Mouse (Mus musculus) embryonic facial prominence, embryonic 14.5 days (tissue): ENCODE data around the gene Gcnt3. TPM values are rescaled to one million over a fixed set of nuclear protein-coding genes. Genes with fewer than 3 reads are reported as not detected.

Source experiments
- ATAC-seq: fragments of 200-750 bp; cut with Nextera tagmentation; 2 replicates; pipeline ENCODE4 v1.8.0; 2017; ENCODE audit warnings: low read depth, moderate number of reproducible peaks, moderate TSS enrichment
- DNase-seq: peaks from one replicate; pipeline ENCODE4 v3.0.0-alpha.2; 2015; ENCODE audit warnings: low spot score
- H3K27ac ChIP-seq: fragments of 300-500 bp; sonication (generic); replicated peaks from 2 replicates; pipeline ENCODE4 v1.5.1; 2014; ENCODE audit warnings: low read depth, mild to moderate bottlenecking, low read length, moderate library complexity
- H3K27me3 ChIP-seq: fragments of 300-500 bp; sonication (generic); replicated peaks from 2 replicates; pipeline ENCODE4 v1.6.1; 2014; ENCODE audit warnings: low read length; ENCODE audit not compliant: control insufficient read depth, insufficient read depth
- H3K36me3 ChIP-seq: fragments of 300-500 bp; sonication (generic); 2 replicates; pipeline ENCODE4 v1.6.1; 2014; ENCODE audit warnings: low read length, mixed read lengths; ENCODE audit not compliant: control insufficient read depth, insufficient read depth
- H3K4me1 ChIP-seq: fragments of 300-500 bp; sonication (generic); 2 replicates; pipeline ENCODE4 v1.6.1; 2014; ENCODE audit warnings: antibody characterized with exemption, low read length; ENCODE audit not compliant: control insufficient read depth, insufficient read depth
- H3K4me2 ChIP-seq: fragments of 300-500 bp; sonication (generic); 2 replicates; pipeline ENCODE4 v1.6.1; 2014; ENCODE audit warnings: low read depth, mild to moderate bottlenecking, low read length, moderate library complexity, mixed read lengths
- H3K4me3 ChIP-seq: fragments of 300-500 bp; sonication (generic); 2 replicates; pipeline ENCODE4 v1.5.1; 2014; ENCODE audit warnings: low read depth, mild to moderate bottlenecking, low read length
- H3K9ac ChIP-seq: fragments of 300-500 bp; sonication (generic); 2 replicates; pipeline ENCODE4 v1.6.1; 2014; ENCODE audit warnings: low read depth, mild to moderate bottlenecking, low read length, moderate library complexity, mixed read lengths
- H3K9me3 ChIP-seq: fragments of 300-500 bp; sonication (generic); 2 replicates; pipeline ENCODE4 v1.6.1; 2016; ENCODE audit warnings: low read length; ENCODE audit not compliant: control insufficient read depth
- WGBS: fragments of 180-500 bp; shearing (Covaris S2); extraction: QIAGEN DNeasy Blood & Tissue Kit; methylation state at CpG from one replicate; pipeline ENCODE4 v1.1.7; 2014; 5-methylcytosine and 5-hydroxymethylcytosine counted together
- polyA plus RNA-seq: library from polyadenylated mRNA; unstranded; fragments of >200 nt; fragmentation: Nextera tagmentation; extraction: Ambion mirVana; gene quantifications from 2 replicates; pipeline ENCODE4 v1.2.1, GENCODE M21; 2014

The Gcnt3 gene
- polyA plus RNA-seq, 1 experiment from 2014 or later, result 0.06 TPM

GRCm38 (mm10) chr9:69988706-69989302 lies 49.1 kb downstream of the Gcnt3 start:
- peak; percentile 21; the same call in 1 of the 2 replicates for ATAC-seq
- WGBS, result 22% methylated on average over 16 of the region's 16 CpGs

DNA sequence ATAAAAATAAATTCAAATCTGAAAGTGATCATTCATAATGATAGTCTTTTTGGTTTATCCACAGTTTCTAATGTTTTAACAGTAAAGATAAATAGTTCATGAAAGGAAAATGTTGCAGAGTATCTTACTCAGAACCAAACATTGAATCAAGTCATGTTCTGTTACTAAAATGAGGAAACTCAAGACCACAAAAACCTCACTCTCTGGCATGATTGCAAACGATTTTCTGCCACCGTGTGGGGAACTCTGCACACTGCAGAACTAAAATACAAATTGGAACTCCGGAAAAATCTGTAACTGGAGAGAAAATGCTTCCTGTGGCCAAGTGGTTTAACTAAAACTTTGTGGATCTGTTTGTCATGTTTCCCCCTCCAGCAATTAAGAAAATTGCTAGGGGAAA lies 50.3 kb downstream of the Gcnt3 start:
- 1% methylated on average over 3 of the region's 3 CpGs for WGBS
- Histone ChIP-seq H3K27me3 (no peaks in the 10 kb centered on the region), H3K4me1 (peaks cover 5% of the 10 kb centered on the region; the same call in 1 of the 2 replicates), H3K9ac (no peak overlapping the region), H3K36me3 (0 out of 2 replicates have a peak, but pooled peaks cover 9% of the 10 kb centered on the region), H3K4me3 (no peak overlapping the region), H3K27ac (no peak overlapping the region), H3K4me2 (no peak overlapping the region), H3K9me3 (no peaks in the 10 kb centered on the region)
- DNase-seq, result peak; percentile 87
- ATAC-seq, result no peak

More at GRCm38 (mm10) chr9:69988706-69989302, 49.1 kb downstream of the Gcnt3 start:
- Histone ChIP-seq H3K4me2 (peak overlapping the region; percentile 77), H3K4me1 (peaks cover 5% of the 10 kb centered on the region; the same call in 1 of the 2 replicates), H3K4me3 (peak overlapping the region; percentile 99), H3K27ac (peak overlapping the region; percentile 96), H3K36me3 (0 out of 2 replicates have a peak, but pooled peaks cover 9% of the 10 kb centered on the region), H3K9ac (peak overlapping the region; percentile 99), H3K27me3 (no peaks in the 10 kb centered on the region), H3K9me3 (no peaks in the 10 kb centered on the region)
- peak; percentile 26 for DNase-seq

GRCm38 (mm10) chr9:69986571-69986970 lies 51.3 kb downstream of the Gcnt3 start:
- Histone ChIP-seq H3K4me3 (no peak overlapping the region), H3K4me1 (peaks cover 5% of the 10 kb centered on the region; the same call in 1 of the 2 replicates), H3K27me3 (no peaks in the 10 kb centered on the region), H3K27ac (no peak overlapping the region), H3K9me3 (no peaks in the 10 kb centered on the region), H3K9ac (no peak overlapping the region), H3K4me2 (no peak overlapping the region), H3K36me3 (no peaks in the 10 kb centered on the region)
- WGBS, result 77% methylated on average over 5 of the region's 5 CpGs
- ATAC-seq (no peak), DNase-seq (no peak)

DNA sequence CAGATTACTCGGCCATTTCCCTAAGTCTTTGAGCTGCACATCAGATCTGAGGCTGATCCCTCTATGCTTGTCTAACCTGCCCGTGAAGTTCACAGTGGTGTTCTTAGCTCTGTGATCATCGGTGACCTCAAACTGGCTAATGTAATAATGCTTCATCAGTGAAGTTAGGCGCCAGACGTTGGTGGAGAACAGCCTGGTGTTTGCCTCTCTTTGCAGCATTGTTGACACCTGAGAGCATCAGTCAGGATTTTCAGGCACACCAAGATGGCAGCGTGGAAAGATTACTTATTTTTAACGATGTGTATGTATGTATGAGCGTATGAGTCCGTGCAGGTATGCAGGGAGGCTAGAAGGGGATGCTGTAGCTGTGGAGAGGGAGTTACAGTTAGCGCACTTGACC lies 51.8 kb downstream of the Gcnt3 start:
- H3K36me3 ChIP-seq, result no peaks in the 10 kb centered on the region
- no peaks in the 10 kb centered on the region for H3K9me3 ChIP-seq
- no peak for DNase-seq
- peaks cover 5% of the 10 kb centered on the region; the same call in 1 of the 2 replicates for H3K4me1 ChIP-seq
- no peak overlapping the region for H3K4me2 ChIP-seq
- WGBS, result 73% methylated on average over 10 of the region's 10 CpGs
- H3K27me3 ChIP-seq, result no peaks in the 10 kb centered on the region
- no peak overlapping the region for H3K27ac ChIP-seq
- H3K9ac ChIP-seq, result no peak overlapping the region
- H3K4me3 ChIP-seq, result no peak overlapping the region
- no peak for ATAC-seq

DNA sequence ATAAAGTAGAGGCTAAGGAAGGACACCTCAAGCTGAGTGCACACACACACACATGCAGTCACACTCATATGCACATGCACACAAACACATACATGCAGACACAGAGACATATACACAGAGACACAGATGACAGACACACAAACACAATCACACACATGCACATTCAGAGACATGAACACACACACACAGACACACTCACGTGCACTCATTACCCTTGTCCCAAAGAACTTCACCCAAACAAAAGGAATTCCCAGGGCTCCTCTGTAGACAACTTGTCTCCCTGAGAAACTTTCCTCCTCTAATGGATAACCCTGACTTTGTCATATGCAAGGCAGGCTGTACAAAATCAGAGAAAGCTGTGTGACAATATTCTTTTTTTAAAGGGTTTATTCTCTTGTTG lies 52.4 kb downstream of the Gcnt3 start:
- Histone ChIP-seq H3K27me3 (no peaks in the 10 kb centered on the region), H3K4me2 (no peak overlapping the region), H3K36me3 (no peaks in the 10 kb centered on the region), H3K9ac (no peak overlapping the region), H3K4me1 (peaks cover 3% of the 10 kb centered on the region; the same call in 1 of the 2 replicates), H3K27ac (no peak overlapping the region), H3K9me3 (no peaks in the 10 kb centered on the region), H3K4me3 (no peak overlapping the region)
- no peak for DNase-seq
- ATAC-seq, result no peak
- 58% methylated on average over 1 of the region's 1 CpGs for WGBS

Other genes starting within 250 kb of the Gcnt3 start
- 124 and 126 TPM in 2 replicates for gene Bnip2, start 48.6 kb downstream of the Gcnt3 start, polyA plus RNA-seq
- 192 TPM in 2 replicates for gene Gtf2a2, start 25.5 kb downstream of the Gcnt3 start, polyA plus RNA-seq
- 7.3 and 8.8 TPM in 2 replicates for gene Fam81a, start 104.5 kb upstream of the Gcnt3 start, polyA plus RNA-seq
- gene Myo1e, start 169.3 kb upstream of the Gcnt3 start, polyA plus RNA-seq, result 19.3 and 22.4 TPM in 2 replicates